Mouse (Mus musculus): ENCODE measurements around the gene Ahcyl2.

- TF ChIP-seq CTCF (IDR thresholded peaks at IDR 0.05), result no peak
- TF ChIP-seq EP300 (IDR thresholded peaks at IDR 0.05), result no peak
Observed at GRCm38 (mm10) chr6:29827291-29828242, 59.8 kb downstream of the Ahcyl2 start.

All from lung, postnatal 0 days (tissue).